Mouse (Mus musculus): ENCODE results near the gene Gopc. TPM values are rescaled to one million over a fixed set of nuclear protein-coding genes. Genes with fewer than 3 reads are reported as not detected.
"Not testable (repeated sequence)": the region's sequence is repeated elsewhere in the genome, so short reads cannot be mapped to it uniquely, and the experiment has no call there.

Gopc gene
- polyA plus RNA-seq, 1 experiment from 2014 or later, result 24.1 TPM

DNA sequence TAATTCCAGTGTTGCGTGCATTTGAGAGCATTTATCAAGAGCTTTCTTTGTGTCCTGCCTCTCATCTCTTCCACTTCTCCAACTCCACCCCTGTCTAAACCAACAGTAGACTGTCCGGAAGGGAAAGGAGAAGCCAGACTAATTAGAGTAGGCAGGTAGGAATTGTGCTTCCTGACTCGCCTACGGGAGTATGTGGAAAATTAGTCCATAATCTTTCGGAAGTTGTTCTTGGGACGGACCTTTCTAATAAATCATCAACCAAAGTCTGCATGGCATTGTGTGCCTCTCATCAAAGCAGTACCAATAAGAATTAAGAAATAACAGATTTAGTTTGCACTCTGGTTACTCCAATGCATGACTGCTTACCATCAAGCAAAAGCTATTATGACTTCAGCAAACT lies 1.1 kb upstream of the Gopc start:
- Histone ChIP-seq H3K9ac (no peak overlapping the region), H3K27ac (no peak overlapping the region), H3K4me2 (peak overlapping the region; percentile 83), H3K36me3 (replicated peaks) (no peaks in the 10 kb centered on the region), H3K4me1 (peaks cover 11% of the 10 kb centered on the region), H3K27me3 (no peaks in the 10 kb centered on the region), H3K9me3 (no peaks in the 10 kb centered on the region), H3K4me3 (replicated peaks) (0 out of 2 replicates have a peak overlapping the region, but pooled peaks have one; percentile 89)
- WGBS, result 86% methylated on average over 6 of the region's 6 CpGs
- ATAC-seq (ENCODE audit: low FRiP score), result no peak

DNA sequence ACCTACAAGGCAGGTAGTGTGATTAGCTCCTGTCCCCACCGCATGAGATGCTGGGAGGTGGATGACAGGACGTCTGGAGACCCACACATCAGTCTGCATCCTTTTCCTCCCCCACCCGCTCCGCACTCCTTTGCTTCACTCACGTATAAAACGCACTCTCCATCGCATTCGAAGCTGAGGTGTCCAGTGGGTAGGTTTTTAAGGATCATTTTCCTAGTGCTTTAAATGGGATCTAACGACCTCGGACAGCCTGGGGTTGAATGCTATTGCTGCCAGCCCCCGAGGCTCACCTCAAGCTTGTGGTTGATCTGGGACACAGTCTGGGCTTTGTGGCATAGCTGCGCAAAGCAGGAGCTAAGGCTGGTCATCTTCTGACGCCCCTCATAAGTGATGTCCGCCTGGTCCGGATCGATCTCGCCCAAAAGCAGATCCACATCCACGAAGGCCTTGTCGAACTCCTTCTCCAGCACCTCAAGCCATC lies 563 bp downstream of the Gopc start:
- H3K27ac ChIP-seq, result peak overlapping the region; percentile 94
- peak; percentile 68 for ATAC-seq (ENCODE audit: low FRiP score)
- peak overlapping the region; percentile 83 for H3K4me2 ChIP-seq
- peak overlapping the region; percentile 89 for H3K9ac ChIP-seq
- no peaks in the 10 kb centered on the region for H3K27me3 ChIP-seq
- H3K36me3 ChIP-seq (replicated peaks), result no peaks in the 10 kb centered on the region
- H3K4me3 ChIP-seq (replicated peaks), result peak overlapping the region; percentile 89
- WGBS, result under 1% methylated on average over 19 of the region's 19 CpGs
- H3K9me3 ChIP-seq, result no peaks in the 10 kb centered on the region
- peaks cover 11% of the 10 kb centered on the region for H3K4me1 ChIP-seq

DNA sequence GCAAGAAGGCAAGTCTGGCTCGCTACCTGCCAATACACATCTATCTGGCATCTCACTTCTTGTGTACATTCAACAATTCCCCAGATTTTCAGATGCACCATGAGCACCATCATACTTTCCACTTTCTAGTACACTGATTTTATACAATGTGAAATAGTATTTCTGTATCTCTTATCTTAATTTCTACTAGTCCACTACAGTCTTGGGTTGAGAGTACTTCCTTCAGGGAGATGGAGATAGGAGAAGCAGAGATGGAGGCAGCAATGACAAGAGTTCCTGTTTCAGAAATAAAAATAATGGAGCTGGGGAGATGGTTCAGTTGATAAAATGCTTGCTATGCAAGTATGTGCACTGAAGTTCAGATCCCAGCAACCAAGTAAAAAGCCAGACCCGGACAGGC lies 4.1 kb downstream of the Gopc start:
- no peak overlapping the region for H3K4me3 ChIP-seq (replicated peaks)
- peaks cover 9% of the 10 kb centered on the region for H3K4me1 ChIP-seq
- no peak overlapping the region for H3K9ac ChIP-seq
- WGBS, result 96% methylated on average over 2 of the region's 2 CpGs
- no peak overlapping the region for H3K4me2 ChIP-seq
- H3K36me3 ChIP-seq (replicated peaks), result no peaks in the 10 kb centered on the region
- H3K9me3 ChIP-seq, result no peaks in the 10 kb centered on the region
- no peaks in the 10 kb centered on the region for H3K27me3 ChIP-seq
- ATAC-seq (ENCODE audit: low FRiP score), result no peak
- no peak overlapping the region for H3K27ac ChIP-seq

DNA sequence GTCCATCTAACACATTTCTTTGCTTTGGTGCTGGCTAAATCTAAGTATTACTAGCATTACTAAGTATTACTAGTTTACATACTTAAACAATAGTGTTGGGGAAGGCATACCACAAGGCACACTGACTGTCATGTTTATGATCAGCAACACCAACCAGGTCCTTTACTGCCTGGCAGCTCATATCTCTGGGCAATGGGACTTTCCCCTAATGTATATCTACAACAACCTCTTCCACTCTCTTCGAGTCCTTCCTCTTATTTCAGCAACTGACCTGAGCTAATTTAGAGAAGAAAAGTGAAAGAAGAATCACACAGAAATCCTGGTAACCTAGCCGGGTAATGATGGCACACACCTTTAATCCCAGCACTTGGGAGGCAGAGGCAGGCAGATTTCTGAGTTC lies 5.5 kb downstream of the Gopc start:
- 95% methylated on average over 2 of the region's 2 CpGs for WGBS
- no peak for ATAC-seq (ENCODE audit: low FRiP score)

DNA sequence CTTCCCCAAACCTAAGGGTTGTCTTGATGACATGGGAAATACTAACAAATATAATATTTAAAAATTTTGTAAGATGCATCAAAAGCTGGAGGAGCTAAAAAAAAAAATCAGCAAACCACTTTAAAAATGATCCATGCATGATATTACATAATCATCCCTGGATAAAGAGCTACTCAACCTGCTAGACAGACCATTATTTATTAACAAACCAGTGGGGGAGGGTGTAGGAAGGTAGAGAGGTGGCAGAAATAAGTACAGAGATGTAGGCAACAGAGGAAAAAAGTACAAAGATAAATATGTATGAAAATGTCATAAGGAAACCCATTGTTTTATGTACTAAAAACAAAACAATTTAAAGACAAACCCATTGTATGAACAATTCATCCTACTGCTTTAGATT lies 7.3 kb downstream of the Gopc start:
- no peak overlapping the region for H3K9ac ChIP-seq
- no peaks in the 10 kb centered on the region for H3K9me3 ChIP-seq
- H3K4me3 ChIP-seq (replicated peaks), result no peak overlapping the region
- H3K27me3 ChIP-seq, result no peaks in the 10 kb centered on the region
- H3K4me1 ChIP-seq, result peaks cover 5% of the 10 kb centered on the region
- ATAC-seq (ENCODE audit: low FRiP score), result no peak
- H3K27ac ChIP-seq, result no peak overlapping the region
- no peaks in the 10 kb centered on the region for H3K36me3 ChIP-seq (replicated peaks)
- H3K4me2 ChIP-seq, result no peak overlapping the region

More for the DNA sequence above, 5.5 kb downstream of the Gopc start:
- Histone ChIP-seq H3K9ac (no peak overlapping the region), H3K4me2 (no peak overlapping the region), H3K4me3 (replicated peaks) (no peak overlapping the region), H3K27ac (no peak overlapping the region), H3K27me3 (no peaks in the 10 kb centered on the region), H3K9me3 (no peaks in the 10 kb centered on the region), H3K36me3 (replicated peaks) (no peaks in the 10 kb centered on the region), H3K4me1 (peaks cover 5% of the 10 kb centered on the region)

DNA sequence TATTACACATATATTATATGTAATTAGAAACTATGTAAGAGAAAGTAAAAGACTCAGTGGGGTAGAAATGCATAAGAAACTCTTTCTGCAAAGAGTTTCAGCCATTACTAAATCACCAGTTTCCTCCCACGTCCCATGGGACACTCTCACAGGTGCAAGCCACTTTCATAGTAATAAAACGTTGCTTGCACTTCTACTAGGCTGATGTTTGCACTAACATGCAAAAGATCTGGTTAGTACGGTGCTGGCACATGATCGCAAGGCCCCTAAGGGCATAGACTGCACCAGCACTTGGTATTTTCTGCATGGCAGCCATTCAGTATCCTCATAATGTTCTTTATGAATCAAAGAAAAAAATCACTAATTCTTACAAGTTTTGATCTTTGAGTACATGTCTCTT lies 8.1 kb downstream of the Gopc start:
- 93% methylated on average over 4 of the region's 4 CpGs for WGBS
- H3K9ac ChIP-seq, result no peak overlapping the region
- H3K9me3 ChIP-seq, result no peaks in the 10 kb centered on the region
- H3K27me3 ChIP-seq, result no peaks in the 10 kb centered on the region
- no peak overlapping the region for H3K27ac ChIP-seq
- H3K4me3 ChIP-seq (replicated peaks), result no peak overlapping the region
- H3K36me3 ChIP-seq (replicated peaks), result no peaks in the 10 kb centered on the region
- no peak for ATAC-seq (ENCODE audit: low FRiP score)
- no peaks in the 10 kb centered on the region for H3K4me1 ChIP-seq
- H3K4me2 ChIP-seq, result no peak overlapping the region

DNA sequence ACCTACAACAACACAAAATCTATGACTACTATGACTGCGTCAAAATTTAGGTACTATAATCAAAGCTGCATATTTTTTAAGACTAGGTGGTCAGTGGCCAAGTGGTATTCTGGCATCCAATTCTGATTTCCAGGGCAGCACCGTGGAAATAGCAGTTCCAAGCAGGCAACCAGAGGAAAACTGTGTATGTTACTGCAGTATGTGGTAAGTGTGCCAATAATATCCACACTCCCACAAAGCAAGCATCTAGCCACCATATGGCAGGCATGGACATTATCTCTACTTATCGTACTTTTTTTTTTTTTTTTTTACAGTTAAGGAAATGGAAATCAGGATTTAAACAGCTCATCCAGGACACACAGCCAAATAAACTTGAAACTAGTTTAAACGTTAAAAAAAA lies 13.5 kb downstream of the Gopc start:
- Histone ChIP-seq H3K4me2 (no peak overlapping the region), H3K9me3 (no peaks in the 10 kb centered on the region), H3K27me3 (no peaks in the 10 kb centered on the region), H3K4me1 (no peaks in the 10 kb centered on the region), H3K9ac (no peak overlapping the region), H3K4me3 (replicated peaks) (no peak overlapping the region), H3K36me3 (replicated peaks) (no peaks in the 10 kb centered on the region), H3K27ac (no peak overlapping the region)
- 92% methylated on average over 4 of the region's 4 CpGs for WGBS
- ATAC-seq (ENCODE audit: low FRiP score), result no peak

DNA sequence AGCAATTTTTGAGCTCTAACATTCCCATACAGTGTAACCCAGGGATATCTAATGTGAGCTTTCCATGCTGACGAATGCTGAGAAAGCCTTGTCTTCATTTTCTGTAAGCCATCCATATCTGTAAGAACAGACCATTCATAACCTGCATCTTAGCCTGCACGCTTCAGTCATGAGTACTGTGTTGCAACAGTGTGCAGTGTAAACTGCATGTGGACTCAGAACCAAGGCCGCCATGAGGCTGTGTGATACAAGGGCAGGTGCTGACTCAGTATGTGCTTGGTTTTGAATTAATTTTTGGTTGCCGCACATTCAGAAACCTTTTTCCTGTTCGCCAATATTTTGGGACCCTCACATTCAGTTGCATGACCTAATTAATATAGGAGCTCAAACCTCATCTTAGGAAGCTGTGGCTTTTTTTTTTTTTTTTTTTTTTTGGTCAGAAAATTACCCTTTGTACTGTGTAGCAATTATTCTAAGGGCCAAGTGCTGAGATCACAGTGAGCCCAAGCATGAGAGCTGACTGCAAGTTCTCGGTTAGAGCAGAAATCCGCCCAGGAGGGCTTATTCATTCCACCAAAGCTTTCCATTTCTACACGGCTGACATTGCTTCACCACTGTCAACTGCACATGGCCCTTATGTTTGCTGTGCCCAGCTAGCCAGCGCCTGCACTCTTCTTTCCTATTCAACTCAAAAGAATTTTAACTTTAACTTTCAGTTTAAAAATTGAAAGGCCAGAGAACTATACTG lies 20.9 kb downstream of the Gopc start:
- Histone ChIP-seq H3K27me3 (no peaks in the 10 kb centered on the region), H3K4me3 (replicated peaks) (no peak overlapping the region), H3K9ac (no peak overlapping the region), H3K9me3 (no peaks in the 10 kb centered on the region), H3K27ac (no peak overlapping the region), H3K4me1 (no peaks in the 10 kb centered on the region), H3K4me2 (no peak overlapping the region), H3K36me3 (replicated peaks) (0 out of 2 replicates have a peak, but pooled peaks cover 3% of the 10 kb centered on the region)
- ATAC-seq (ENCODE audit: low FRiP score), result no peak
- 87% methylated on average over 9 of the region's 9 CpGs for WGBS

DNA sequence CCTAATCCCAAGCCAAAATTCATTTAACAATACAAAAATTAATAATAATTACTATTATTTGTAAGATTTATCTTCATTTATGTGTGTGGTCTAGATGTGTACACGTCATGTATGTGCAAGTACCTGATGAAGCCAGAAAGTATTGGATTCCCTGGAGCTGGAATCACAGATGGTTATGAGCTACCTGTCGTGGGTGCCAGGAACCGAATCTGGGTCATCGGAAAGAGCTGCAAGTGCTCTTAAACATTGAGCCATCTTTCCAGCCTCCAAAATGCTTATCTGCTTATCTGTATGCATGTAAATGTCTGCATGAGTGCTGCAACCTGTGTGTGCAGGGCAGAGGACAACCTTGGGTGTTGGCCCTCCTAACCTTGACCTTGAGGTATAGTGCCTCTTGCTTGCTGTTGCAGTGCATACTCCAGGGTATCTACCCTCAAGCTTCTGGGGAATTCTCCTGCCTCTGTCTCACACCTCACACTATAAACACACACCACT lies 21.6 kb downstream of the Gopc start:
- no peaks in the 10 kb centered on the region for H3K4me1 ChIP-seq
- no peaks in the 10 kb centered on the region for H3K27me3 ChIP-seq
- no peak overlapping the region for H3K9ac ChIP-seq
- no peak for ATAC-seq (ENCODE audit: low FRiP score)
- no peak overlapping the region for H3K4me3 ChIP-seq (replicated peaks)
- 97% methylated on average over 4 of the region's 4 CpGs for WGBS
- no peaks in the 10 kb centered on the region for H3K9me3 ChIP-seq
- H3K27ac ChIP-seq, result no peak overlapping the region
- H3K36me3 ChIP-seq (replicated peaks), result peaks cover 9% of the 10 kb centered on the region; the same call in 1 of the 2 replicates
- no peak overlapping the region for H3K4me2 ChIP-seq

DNA sequence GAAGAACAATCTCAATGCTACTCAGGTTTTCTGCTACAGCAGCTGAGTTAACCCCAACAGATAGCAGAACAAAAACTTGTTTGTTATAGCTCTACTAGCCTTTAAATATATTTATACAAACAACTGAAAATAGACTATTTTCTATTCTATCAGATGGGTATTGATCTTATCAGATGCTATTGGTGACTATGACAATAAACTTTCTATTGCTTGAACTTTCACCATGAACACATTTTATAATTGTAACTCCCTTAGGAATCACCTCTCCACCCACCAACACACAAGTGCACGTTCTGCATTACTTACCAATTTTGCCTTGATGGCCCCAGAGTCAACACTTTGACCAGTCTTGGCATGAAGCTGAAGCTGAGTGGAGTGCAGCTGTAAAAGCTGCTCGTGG lies 23.5 kb downstream of the Gopc start, which contains the start of gene Gm26741:
Gene Gm26741 (plus strand): TSS at position 301 of the 400 bp plus-strand sequence.
- H3K4me2 ChIP-seq, result no peak within 1 kb of the TSS
- no peaks in the 10 kb centered on the region for H3K4me1 ChIP-seq
- H3K36me3 ChIP-seq (replicated peaks), result peaks cover 9% of the 10 kb centered on the region; the same call in 1 of the 2 replicates
- WGBS, result 92% methylated on average over 2 of the region's 2 CpGs
- no peak within 1 kb of the TSS for H3K4me3 ChIP-seq (replicated peaks)
- no peak for ATAC-seq (ENCODE audit: low FRiP score)
- no peaks in the 10 kb centered on the region for H3K9me3 ChIP-seq
- H3K27me3 ChIP-seq, result no peaks in the 10 kb centered on the region
- no peak within 1 kb of the TSS for H3K9ac ChIP-seq
- no peak within 1 kb of the TSS for H3K27ac ChIP-seq

DNA sequence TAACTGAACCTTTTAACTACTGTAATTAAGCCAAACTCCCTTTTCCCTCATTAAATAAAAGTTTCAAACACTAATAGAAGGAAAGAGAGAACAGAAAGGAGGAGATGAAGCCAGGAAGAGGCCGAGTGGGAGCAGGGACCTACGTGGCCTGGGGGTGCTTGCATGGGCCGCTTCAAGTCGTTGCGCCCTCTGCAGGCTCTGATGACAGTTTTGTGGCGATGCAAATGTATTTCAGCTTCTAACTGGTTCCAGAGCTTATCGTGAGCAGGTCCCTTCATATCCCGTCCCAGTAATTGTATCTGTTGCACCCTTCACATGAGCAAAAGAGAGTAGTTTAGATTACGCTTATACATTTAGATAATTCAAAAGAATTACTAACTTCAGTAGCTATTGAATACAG lies 28.7 kb downstream of the Gopc start:
- no peak for ATAC-seq (ENCODE audit: low FRiP score)
- H3K9me3 ChIP-seq, result no peaks in the 10 kb centered on the region
- no peak overlapping the region for H3K4me2 ChIP-seq
- H3K27me3 ChIP-seq, result no peaks in the 10 kb centered on the region
- peaks cover 33% of the 10 kb centered on the region for H3K36me3 ChIP-seq (replicated peaks)
- H3K9ac ChIP-seq, result no peak overlapping the region
- no peak overlapping the region for H3K4me3 ChIP-seq (replicated peaks)
- no peak overlapping the region for H3K27ac ChIP-seq
- H3K4me1 ChIP-seq, result no peaks in the 10 kb centered on the region
- WGBS, result 74% methylated on average over 9 of the region's 9 CpGs

DNA sequence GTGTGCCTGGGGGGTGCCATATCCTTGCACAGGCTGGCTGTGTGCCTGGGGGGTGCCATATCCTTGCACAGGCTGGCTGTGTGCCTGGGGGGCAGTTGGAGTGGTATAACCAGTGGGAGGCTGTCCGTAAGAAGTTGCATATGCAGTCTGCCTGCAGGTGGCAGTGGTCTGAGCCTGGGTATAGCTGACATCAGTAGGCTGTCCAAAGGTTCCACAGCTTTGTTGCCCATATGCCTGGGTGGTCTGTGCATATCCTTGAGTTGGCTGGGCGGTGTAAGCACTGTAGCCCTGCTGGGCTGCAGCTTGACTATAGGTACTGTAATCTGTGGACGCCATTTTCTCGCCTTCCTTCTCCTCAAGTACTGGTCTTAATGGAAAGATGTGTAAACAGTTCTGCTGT lies 38.6 kb downstream of the Gopc start:
- ATAC-seq (ENCODE audit: low FRiP score); H3K4me3 ChIP-seq (replicated peaks): not testable (repeated sequence)
- peaks cover 60% of the 10 kb centered on the region for H3K36me3 ChIP-seq (replicated peaks)

DNA sequence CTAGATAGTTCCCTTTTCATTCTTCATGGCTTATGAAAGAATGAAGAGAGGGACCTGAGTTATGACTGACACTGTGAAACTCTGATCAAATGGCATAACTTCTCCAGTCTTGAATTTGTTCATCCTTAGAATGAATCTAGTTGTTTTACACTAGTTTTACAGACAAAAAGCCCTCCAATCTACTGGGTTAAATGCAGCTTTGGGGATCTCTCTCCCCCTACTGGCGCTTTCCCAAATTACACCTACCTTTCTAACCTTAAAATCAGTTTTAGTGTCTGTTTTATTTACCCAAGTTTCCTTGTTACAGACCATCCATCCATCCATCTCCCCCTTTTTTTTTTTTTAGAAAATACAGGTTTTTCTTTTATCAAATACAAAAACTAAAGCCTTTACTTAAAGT lies 50.9 kb downstream of the Gopc start:
- no peak for ATAC-seq (ENCODE audit: low FRiP score)
- WGBS, result 0% methylated on average over 1 of the region's 1 CpGs

More for the DNA sequence above, 38.6 kb downstream of the Gopc start:
- not testable (repeated sequence) for H3K27ac ChIP-seq, H3K4me1 ChIP-seq, H3K27me3 ChIP-seq, H3K4me2 ChIP-seq, H3K9ac ChIP-seq, H3K9me3 ChIP-seq
- WGBS, result 90% methylated on average over 4 of the region's 4 CpGs

More for the DNA sequence above, 50.9 kb downstream of the Gopc start:
- no peaks in the 10 kb centered on the region for H3K4me1 ChIP-seq
- H3K4me2 ChIP-seq, result no peak overlapping the region
- peaks cover 5% of the 10 kb centered on the region; the same call in 1 of the 2 replicates for H3K36me3 ChIP-seq (replicated peaks)
- H3K9me3 ChIP-seq, result no peaks in the 10 kb centered on the region
- H3K9ac ChIP-seq, result no peak overlapping the region
- no peaks in the 10 kb centered on the region for H3K27me3 ChIP-seq
- no peak overlapping the region for H3K4me3 ChIP-seq (replicated peaks)
- H3K27ac ChIP-seq, result no peak overlapping the region
